Mouse (Mus musculus) heart, adult 9 months (tissue): ENCODE results near the gene Ahcyl2.

Experiments used
- DNase-seq, 2 experiments: peaks; one replicate each; pipeline ENCODE4 v3.0.0; 2022; ENCODE audit warnings: low spot score in 2 of 2

The Ahcyl2 gene

DNA sequence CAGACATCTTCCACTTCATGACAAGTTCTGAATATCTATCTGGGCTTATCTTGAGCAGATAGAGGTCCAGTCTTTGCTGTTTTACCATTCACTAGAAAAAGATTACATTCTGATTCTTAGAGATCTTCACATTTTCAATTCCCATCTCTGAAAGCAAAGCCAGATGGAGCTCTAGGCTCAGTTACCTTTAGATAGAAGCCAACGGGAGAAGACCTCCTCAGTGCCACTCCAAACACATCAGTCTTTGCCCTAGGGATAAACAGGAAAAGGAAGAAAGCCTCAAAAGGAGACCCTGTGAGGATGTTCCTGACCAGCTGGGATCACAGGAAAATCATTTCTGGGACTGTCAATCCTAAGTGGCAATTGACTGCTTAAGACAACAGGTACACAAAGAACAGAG, 145.9 kb downstream of the Ahcyl2 start:
- no peak for DNase-seq

GRCm38 (mm10) chr6:29914136-29914535, 146.3 kb downstream of the Ahcyl2 start:
- DNase-seq = no peak

DNA sequence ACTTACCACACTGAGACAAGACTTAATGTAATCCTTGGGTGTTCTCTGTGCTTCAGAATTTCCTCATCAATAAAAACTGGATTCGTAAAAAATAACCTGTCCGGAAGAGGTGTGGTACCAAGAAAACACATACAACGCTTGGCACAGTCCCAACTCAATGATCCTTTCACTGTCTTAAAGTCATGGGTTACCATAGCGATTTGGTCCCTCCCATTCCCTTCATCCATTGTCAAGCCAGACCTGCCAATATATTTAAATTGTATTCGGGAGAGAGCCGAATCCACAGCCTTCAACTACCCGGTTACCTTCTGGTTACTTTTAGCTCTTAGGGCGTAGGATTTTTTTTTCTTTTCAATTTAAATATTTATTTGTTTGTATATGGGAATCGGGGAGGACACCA, 148.0 kb downstream of the Ahcyl2 start:
- no peak for DNase-seq

- peak; percentile 91 to 92 for DNase-seq
Observed at GRCm38 (mm10) chr6:29916530-29917382, 148.9 kb downstream of the Ahcyl2 start, which contains the start of gene Strip2. TSS of gene Strip2 (plus strand) at chr6:29917012.

DNA sequence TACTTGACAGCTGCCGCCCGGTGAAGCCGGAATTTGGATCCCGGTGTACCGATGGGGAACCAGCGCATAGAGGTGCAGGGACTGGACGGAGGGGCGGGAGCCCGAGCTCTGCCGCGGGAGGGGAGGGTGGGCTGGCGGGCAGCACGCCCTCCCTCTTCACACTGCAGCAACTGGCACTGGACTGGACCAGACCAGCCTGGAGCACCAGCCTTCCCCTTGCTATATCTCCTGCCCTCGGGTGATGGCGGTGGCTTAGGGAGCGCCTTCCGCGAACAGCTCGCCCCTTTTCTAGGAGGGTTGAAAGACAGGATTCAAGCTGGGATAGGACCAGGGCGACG, 149.5 kb downstream of the Ahcyl2 start:
- no peak for DNase-seq

GRCm38 (mm10) chr6:29917947-29918346, 150.1 kb downstream of the Ahcyl2 start:
- DNase-seq = no peak

- peak; percentile 60 to 78 for DNase-seq
Observed at GRCm38 (mm10) chr6:29923501-29923900, 155.7 kb downstream of the Ahcyl2 start.

DNA sequence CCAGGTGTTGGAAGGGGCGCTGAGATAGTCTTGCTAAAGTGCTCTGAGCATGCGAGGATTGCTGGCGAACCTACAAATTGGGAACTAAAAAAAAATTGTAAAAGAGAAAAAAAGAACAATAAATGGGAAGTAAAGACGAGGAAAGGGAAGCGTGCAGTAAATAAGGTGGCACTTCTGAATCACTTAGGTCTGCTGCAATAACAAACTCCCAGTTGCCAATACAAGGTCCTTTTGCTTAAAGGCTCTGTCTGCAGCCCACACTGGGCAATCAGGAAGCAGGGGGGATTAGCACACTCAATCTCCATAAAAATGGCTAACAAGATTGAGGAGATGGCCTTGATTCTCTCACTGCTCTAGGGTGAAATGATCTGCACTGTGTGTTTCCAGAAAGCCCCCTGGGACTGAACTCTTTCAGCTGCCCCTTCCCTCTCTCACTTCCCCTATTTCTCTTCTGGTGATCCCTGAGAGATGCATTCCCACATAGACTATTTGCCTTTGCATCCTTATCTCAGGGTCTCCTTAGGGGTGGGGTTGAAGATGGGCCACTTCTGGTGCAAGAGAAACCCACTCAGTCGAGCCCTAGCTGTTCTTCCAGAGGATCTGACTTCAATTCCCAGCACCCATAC, 157.9 kb downstream of the Ahcyl2 start:
- no peak for DNase-seq

GRCm38 (mm10) chr6:29930087-29930486, 162.3 kb downstream of the Ahcyl2 start:
- DNase-seq = no peak

DNA sequence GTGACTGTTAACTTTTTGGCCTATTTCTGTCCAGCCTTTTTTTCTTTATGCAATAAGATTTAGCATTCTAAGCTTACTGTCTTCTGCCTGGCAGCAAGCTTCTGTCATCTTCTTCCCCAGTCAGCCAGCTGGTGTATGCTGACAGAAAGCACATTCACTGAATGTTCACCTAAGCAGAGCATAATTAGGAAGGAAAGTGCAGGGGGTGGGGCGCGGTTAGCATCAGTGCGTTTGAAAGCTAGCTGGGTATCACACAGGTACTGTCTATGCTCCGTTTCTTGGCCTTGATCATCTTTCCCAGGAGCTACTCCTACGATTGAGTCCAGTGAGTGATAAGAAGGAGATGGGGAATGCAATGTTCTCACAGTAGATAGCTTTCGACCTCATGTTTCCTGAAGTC, 162.9 kb downstream of the Ahcyl2 start:
- DNase-seq = no peak

DNA sequence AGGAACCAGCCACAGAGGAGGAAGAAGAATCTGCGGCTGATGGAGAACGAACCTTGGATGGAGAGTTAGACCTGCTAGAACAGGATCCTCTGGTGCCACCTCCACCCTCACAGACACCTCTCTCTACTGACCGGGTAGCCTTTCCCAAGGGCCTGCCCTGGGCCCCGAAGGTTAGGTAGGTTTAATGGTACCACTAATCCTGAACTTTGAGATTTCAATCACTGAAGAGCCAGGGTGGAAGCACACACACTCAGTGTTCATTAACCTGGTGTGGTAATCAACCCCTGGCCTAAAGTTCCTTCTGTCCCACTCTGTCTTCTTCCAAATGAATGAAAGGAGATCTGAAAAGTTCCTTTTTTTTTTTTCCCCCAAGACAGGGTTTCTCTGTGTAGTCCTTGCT, 163.4 kb downstream of the Ahcyl2 start:
- DNase-seq = no peak

DNA sequence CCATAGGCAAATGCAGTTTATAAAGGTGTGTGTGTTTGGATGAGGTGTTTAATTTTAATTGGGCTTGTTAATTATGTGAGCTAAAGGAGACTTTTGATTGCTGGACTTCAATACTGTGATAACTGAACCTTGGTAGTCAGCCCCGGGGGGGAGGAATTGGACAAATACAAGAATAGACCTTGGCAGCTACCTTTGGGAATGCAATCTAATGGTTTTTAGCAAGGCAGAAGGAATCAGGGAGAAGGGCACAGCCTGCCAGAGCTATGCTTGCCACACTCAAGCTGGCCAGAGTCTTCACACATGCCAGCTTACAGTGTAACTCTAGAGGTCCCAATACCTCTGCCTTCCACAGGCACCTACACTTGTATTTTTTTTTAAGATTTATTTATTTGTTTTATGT, 167.9 kb downstream of the Ahcyl2 start:
- peak; percentile 48 to 56 for DNase-seq

- peak; percentile 12 to 30 for DNase-seq
Observed at GRCm38 (mm10) chr6:29940428-29940827, 172.6 kb downstream of the Ahcyl2 start.

DNA sequence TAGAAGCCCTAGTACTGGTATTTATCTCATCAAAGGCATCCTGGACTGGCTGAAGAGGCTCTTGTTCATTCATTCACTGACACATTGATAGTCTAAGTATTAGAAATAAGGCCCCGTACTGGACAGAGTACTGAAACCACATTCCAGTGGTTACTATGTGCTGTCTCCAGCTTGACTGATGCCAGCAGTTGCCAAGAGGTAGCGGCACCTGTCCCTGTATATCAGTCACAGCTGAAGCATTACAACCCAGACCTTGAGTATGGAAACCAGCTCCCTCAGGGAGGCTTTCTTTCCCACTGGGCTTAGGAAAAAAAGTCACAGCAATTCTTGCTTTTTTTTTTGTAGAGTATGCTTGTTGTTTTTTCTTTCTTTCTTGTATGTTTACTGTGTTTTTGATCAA, 173.2 kb downstream of the Ahcyl2 start:
- no peak for DNase-seq

DNA sequence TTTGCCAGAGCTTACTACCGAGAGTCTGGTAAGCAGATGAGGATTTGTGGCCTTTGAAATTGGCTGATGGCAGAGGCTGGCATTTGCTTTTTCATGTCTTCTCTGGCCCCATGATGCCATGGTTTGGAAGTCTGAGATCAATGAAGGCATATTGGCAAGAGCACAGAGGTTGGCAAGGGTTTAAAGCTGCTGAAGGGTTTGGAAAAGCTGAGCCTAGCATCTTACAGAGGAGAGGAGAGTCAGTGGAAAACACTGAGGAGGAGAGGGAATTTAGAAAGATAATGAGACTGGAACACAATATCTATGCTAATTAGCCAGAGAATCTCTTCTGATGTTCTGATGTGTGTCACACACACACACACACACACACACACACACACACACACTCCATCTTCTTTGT, 176.7 kb downstream of the Ahcyl2 start:
- DNase-seq = no peak

DNA sequence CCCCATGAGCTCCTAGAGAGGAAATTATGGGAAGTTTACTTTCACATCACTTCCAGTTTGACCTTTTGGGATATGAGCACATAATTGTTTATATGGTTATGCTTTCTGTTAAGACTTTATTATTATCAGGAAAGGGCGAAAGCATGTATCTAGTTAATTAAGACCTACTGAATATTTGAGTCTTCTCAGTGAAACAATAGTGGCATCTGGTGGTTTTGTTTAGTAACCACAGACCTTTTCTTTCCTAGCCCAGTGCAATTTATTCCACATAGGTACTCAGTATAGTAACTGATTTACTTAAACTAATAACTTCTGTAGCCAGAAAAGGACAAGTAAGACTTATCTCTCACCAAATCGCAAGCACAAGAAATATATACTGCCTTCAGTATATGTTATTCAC, 178.8 kb downstream of the Ahcyl2 start:
- DNase-seq = no peak

- no peak for DNase-seq
Observed at GRCm38 (mm10) chr6:29947823-29948222, 180.0 kb downstream of the Ahcyl2 start.

DNA sequence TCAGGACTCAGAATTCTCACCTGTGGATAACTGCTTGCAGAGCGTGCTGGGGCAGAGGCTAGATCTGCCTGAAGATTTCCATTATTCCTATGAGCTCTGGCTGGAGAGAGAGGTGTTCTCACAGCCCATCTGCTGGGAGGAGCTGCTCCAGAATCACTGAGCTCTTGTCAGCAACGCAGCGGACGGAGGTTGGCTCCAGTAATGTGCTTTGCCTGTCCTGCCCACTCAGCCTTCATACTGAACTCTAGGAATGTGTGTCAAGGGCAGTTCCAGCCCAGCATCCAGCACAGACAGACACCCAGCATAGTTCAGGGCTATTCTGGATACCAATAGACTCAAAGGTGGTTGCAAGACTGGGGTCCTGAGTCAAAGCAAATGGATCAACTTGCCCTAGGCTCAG, 188.9 kb downstream of the Ahcyl2 start:
- DNase-seq = no peak

DNA sequence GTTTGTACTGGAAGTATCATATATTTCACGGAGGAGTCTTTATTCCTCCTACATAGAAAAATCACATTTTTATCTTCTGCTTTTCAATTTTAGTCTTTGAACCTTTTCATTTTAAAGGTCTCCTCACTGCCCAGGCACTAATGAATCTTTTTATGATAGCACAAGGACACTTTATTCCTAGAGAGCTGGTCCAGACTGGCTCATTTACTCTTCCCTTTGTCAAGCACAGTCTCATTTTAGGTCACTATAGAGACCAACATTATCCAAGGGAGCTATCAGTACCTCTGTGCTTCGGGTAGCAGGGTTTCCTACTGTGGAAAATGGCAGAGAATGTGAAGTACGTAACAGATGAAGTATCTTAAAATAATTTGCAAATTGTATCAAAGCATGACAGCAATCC, 190.9 kb downstream of the Ahcyl2 start:
- DNase-seq = no peak

GRCm38 (mm10) chr6:29961081-29961480, 193.3 kb downstream of the Ahcyl2 start:
- DNase-seq = no peak
